Mouse (Mus musculus) bone marrow macrophage, adult 2 months (primary cell): ENCODE results near the gene Pde1c. TPM values are rescaled to one million over a fixed set of nuclear protein-coding genes. Genes with fewer than 3 reads are reported as not detected.

Experiments used
- H3K27ac ChIP-seq: 2 replicates; pipeline ENCODE4 v1.5.1; 2012; ENCODE audit warnings: low read depth, low read length; ENCODE audit not compliant: insufficient read depth
- H3K4me1 ChIP-seq: 2 replicates; pipeline ENCODE4 v1.6.1; 2012; ENCODE audit warnings: low read length; ENCODE audit not compliant: control insufficient read depth, insufficient read depth
- H3K4me3 ChIP-seq: 2 replicates; pipeline ENCODE4 v1.5.1; 2012; ENCODE audit warnings: mild to moderate bottlenecking, low read length, moderate library complexity; ENCODE audit not compliant: insufficient read depth
- CTCF ChIP-seq: IDR thresholded peaks from 2 replicates; pipeline ENCODE4 v1.5.1; 2012; ENCODE audit warnings: low read depth, mild to moderate bottlenecking, low read length, moderate library complexity
- POLR2A ChIP-seq: IDR thresholded peaks from 2 replicates; pipeline ENCODE4 v1.6.1; 2012; ENCODE audit warnings: mild to moderate bottlenecking, low read depth, low read length, borderline replicate concordance
- polyA plus RNA-seq: library from polyadenylated mRNA; stranded (reverse); fragments of >200 nt; gene quantifications from 2 replicates; pipeline ENCODE4 v1.2.4, GENCODE M21; 2012; ENCODE audit not compliant: missing spikeins, insufficient read depth, insufficient read length

Gene Pde1c
- polyA plus RNA-seq, 1 experiment, result not detected

DNA sequence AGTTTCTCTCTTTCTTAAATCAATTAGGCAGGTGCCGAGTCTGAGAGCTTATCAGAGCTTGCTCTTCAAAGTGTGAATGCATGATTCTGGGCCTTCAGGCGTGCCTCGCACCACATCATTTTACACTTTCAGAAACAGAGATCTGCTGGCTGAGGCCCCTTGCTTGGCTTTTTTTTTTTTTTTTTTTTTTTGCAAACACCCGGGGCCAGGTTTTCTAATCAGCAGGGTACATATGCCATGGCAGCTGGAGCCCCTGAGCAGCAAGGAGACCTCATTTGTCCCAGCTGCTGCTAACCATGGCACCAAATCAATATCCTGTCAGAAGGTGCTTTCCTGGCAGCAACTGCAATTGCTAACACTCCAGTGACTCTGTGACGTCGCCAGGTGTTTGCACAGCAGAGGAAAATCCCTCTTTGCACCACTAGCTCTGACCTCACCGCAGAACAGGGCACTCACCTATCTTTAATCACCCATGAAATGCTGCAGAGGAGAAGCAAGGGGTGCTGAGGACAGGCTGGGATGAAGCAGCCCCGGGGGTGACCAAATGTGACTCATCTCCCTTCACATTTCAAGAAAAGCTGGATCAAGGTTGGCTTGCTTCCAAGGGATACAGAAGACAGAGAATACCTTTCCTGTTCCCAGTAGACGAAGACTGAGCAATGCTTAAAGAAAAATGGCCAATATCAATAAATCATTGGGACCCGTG is 195.7 kb downstream of the Pde1c start:
- no peaks in the 10 kb centered on the region for H3K4me1 ChIP-seq
- H3K27ac ChIP-seq, result no peak overlapping the region
- H3K4me3 ChIP-seq, result no peak overlapping the region
- TF ChIP-seq CTCF (no peak), POLR2A (no peak)

DNA sequence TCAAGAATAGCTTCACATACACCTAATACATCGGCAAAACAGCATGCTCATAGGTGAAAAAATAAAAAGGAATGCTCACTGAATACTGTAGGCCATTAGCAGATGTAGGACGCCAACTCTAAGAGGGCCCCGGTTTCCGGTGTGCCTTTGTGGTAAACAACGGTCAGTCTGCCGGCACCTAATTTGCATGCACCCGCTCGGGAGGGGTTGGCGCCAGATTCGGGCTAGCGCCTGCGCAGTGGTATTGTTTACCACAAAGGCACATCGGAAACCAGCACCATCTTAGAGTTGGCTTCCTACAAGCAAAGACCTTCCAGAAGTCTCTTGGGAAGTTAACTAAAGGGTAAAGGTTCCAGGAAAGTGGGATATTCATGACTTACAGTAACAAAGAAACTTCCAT is 199.4 kb downstream of the Pde1c start:
- no peak overlapping the region for H3K27ac ChIP-seq
- no peak overlapping the region for H3K4me3 ChIP-seq
- H3K4me1 ChIP-seq, result no peaks in the 10 kb centered on the region
- TF ChIP-seq POLR2A (no peak), CTCF (no peak)

DNA sequence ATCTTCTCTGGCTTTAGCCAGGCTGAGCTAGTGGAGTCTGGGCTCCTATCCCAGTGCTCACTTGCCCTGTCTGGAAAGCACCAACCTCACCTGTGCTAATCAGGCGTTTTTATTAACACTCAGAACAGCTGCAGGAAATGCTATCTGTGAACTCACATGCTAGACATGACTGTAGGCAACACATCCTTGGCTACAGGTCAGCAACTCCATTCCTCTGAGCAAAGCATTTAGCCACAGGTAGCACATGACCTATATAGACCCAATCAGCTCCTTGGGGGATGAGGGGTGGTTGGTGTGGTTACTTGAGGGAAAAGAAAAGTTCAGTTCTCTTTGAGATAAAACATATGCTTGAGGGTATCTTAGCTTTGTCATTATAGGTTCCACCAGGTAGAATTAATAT is 200.8 kb downstream of the Pde1c start:
- Histone ChIP-seq H3K4me1 (no peaks in the 10 kb centered on the region), H3K4me3 (no peak overlapping the region), H3K27ac (no peak overlapping the region)
- no peak for TF ChIP-seq POLR2A
- no peak for TF ChIP-seq CTCF

DNA sequence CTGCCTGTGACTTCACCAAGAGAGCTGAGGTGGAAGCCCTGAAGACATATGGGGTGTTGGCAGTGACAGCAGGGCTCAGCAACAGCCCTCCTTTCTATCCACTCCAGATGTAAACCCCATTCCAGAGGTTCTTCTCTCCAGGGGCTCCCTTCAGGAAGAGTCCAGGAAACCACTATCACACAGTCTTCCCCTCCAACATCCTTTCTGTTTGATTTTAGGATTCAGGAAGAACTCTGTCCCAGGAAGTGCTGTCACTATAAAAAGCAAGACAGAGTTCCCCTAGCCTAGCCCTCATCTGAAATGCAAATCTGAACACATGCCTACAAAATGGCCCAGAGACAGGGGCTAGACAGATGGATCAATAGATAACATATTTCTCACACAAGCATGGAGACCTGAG is 201.6 kb downstream of the Pde1c start:
- no peak for TF ChIP-seq POLR2A
- no peak for TF ChIP-seq CTCF
- Histone ChIP-seq H3K4me3 (no peak overlapping the region), H3K4me1 (no peaks in the 10 kb centered on the region), H3K27ac (no peak overlapping the region)

DNA sequence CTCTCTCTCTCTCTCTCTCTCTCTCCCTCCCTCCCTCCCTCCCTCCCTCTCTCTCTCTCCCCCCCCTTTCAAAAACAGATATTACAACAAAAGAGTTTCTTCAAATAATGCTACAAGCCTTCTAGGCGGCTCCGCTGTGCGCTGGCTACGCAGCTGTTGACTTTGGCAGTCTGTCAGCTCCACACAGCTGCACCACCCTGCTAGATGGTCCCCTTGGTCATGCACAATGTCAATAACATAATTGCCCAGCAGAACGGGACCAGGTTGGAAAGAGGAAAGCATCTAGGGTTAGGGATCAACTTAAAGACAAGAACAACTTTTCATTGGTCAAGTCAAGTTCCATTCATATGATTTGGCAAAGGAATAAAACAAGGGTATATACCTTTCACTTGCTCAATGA is 206.3 kb downstream of the Pde1c start:
- H3K27ac ChIP-seq, result no peak overlapping the region
- TF ChIP-seq CTCF (no peak), POLR2A (no peak)
- H3K4me3 ChIP-seq, result no peak overlapping the region

DNA sequence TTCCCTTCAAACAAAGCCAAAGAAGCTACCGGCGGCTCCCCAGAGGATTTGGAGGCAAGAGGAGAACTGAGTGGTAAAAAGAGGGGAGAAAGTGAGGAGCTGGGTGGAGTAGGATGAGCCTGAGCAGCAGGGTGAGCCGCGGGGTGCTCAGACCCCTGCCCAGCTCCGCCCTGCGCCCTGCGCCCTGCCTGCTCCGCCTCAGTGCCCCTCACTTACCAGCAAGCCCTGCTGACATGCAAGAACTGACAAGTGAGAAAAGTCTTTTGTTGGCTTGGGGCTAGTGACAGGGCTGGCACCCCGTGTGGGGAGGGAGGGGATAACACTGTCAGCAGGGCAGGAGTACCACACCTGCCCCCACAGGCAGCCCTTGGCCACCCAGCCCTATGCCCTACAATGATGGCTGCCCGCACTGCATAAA is 206.8 kb downstream of the Pde1c start:
- H3K27ac ChIP-seq, result no peak overlapping the region
- TF ChIP-seq CTCF (no peak), POLR2A (no peak)
- no peak overlapping the region for H3K4me3 ChIP-seq
- no peaks in the 10 kb centered on the region for H3K4me1 ChIP-seq

More for the DNA sequence above, 206.3 kb downstream of the Pde1c start:
- H3K4me1 ChIP-seq, result no peaks in the 10 kb centered on the region

DNA sequence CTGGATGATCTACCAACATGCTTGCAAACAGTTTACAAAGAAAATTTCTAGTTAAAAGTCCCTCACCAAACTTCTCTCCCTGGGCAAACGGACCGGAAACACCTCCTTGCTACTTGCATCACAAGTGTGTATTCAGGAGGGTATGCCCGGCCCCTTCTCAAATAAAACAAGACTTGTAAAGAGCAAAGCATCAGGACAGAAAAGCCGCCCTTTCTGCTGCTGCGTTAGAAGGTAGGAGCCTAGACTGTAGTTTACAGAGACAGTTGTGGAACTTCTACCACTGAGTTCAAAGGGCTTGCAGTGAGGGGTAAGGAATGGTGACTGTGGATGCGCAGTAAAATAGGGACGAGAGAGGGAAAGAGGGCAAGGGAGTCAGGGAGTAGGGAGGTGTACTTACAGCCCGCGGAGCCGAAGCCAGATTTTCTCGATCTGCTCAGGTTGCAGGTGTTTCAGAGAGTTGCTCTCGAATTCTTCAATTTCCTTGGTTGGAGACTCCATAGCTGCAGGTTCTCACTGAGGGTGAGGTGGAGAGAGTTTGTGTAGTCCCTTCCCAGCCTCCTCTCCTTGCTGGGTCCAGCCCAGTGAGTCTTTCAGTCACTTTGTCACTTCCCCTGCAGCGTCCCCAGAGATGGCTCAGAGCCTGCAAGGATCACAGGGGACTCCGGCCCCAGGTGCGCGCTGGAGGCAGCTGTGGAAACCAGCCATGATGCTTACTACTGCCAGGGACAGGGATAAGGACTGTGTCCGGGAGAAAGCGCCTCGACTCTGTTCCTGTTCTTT is 207.4 kb downstream of the Pde1c start:
- Histone ChIP-seq H3K27ac (no peak overlapping the region), H3K4me3 (no peak overlapping the region), H3K4me1 (no peaks in the 10 kb centered on the region)
- TF ChIP-seq POLR2A (no peak), CTCF (no peak)

DNA sequence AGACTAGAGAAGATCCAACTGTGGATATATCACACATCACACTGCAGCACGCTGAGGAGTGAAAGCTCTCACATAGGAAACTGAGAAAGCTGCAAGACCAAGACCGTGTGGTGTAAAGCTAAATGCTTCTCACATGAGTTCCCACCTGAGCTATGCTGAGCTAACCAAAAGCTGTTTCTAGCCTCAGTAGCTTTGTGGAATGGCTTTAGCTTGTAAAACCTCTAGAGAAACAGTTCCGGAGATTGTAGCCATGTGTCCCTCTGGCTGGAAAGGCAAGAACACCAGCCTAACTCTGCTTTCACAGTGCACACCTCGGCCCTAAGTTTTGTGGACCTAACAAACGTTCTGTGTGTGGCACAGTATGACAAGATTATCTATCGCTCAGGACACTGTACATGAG is 208.8 kb downstream of the Pde1c start:
- TF ChIP-seq POLR2A, result no peak
- no peak for TF ChIP-seq CTCF
- no peaks in the 10 kb centered on the region for H3K4me1 ChIP-seq
- H3K4me3 ChIP-seq, result no peak overlapping the region
- H3K27ac ChIP-seq, result no peak overlapping the region

DNA sequence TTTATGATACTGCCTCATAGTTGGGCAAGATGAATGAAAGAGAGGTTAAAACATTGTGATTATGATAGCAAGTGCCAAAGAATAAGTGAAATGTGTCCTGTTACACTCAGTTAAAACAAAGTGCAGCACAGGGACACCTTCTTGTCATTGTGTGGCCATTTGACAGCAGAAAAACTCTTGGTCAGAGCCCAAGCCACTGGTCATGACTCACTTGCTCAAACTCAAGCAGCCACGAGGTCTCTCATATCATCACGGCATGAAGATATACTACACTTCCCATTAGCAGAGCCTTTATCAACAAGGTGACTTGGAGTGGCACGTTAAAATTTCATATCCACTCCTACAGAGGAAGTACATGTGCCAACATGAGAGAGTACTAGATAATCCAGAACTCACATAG is 209.8 kb downstream of the Pde1c start:
- Histone ChIP-seq H3K4me3 (no peak overlapping the region), H3K4me1 (no peaks in the 10 kb centered on the region), H3K27ac (no peak overlapping the region)
- TF ChIP-seq POLR2A (no peak), CTCF (no peak)

DNA sequence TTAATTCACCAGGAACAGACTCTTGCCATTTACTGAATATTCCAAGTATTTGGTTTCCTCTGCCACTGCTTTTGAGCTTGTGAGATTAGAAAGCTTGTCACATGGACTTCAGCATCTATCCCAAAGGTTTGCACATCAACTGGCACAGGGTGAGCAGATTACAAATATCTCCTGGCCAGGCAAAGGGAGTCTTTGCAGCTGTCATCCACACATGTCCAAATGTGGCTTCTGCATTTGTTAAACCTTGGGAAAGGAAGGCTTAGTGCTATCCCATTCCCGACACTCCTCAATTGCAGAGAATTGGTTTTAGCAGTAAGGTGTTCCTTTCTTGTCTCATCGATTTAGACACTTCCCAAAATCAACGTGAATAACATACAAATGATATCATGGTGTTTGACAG is 221.7 kb downstream of the Pde1c start:
- no peak overlapping the region for H3K4me3 ChIP-seq
- TF ChIP-seq CTCF, result no peak
- no peak for TF ChIP-seq POLR2A
- no peaks in the 10 kb centered on the region for H3K4me1 ChIP-seq
- H3K27ac ChIP-seq, result no peak overlapping the region

DNA sequence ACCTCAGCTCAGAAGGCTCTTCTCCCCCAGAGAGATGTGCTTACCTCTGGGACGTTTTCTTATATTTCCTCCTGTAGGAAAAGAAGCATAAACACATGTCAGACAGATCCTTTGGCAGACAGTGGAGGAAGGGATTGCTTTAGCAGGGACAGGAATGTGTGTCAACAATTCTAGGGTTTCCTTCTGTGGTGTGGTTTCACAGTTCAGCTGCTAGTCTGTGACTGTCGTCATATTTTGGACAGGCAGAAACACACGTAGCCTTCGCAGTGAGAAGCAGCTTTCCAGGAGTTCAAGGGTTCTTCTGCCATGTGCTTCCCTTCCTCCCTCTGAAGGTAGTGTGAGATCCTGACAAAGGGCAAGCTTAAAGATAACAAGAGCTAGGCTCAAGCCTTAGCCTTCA is 223.8 kb downstream of the Pde1c start:
- TF ChIP-seq POLR2A (no peak), CTCF (no peak)
- Histone ChIP-seq H3K4me1 (no peaks in the 10 kb centered on the region), H3K27ac (no peak overlapping the region), H3K4me3 (no peak overlapping the region)
